Mouse (Mus musculus): Measurements from ENCODE around the gene Zfp553. TPM values are rescaled to one million over a fixed set of nuclear protein-coding genes. Genes with fewer than 3 reads are reported as not detected.

Zfp553 gene
- polyA plus RNA-seq, 1 experiment from 2014 or later: 15.7 TPM

GRCm38 (mm10) chr7:127252414-127252813 is 19.6 kb downstream of the Zfp553 start:
- peak; percentile 62 for DNase-seq (ENCODE audit: low spot score)
- peaks cover 4% of the 10 kb centered on the region for H3K36me3 ChIP-seq (ENCODE audit: insufficient read depth, low read length)

GRCm38 (mm10) chr7:127253341-127253740 is 20.5 kb downstream of the Zfp553 start:
- 71% methylated on average over 6 of the region's 6 CpGs for WGBS
- TF ChIP-seq CTCF (IDR thresholded peaks at IDR 0.05) (no peak), EP300 (IDR thresholded peaks at IDR 0.05) (no peak)

More at GRCm38 (mm10) chr7:127252414-127252813, 19.6 kb downstream of the Zfp553 start:
- ATAC-seq: no peak
- peaks cover 4% of the 10 kb centered on the region; the same call in 1 of the 2 replicates for H3K4me1 ChIP-seq (ENCODE audit: insufficient read depth, low read depth, low read length)
- 87% methylated on average over 2 of the region's 2 CpGs for WGBS
- H3K4me3 ChIP-seq (ENCODE audit: low read depth, low read length): no peak overlapping the region
- H3K9ac ChIP-seq (replicated peaks; ENCODE audit: low read depth): no peak overlapping the region
- H3K4me2 ChIP-seq (replicated peaks; ENCODE audit: low read depth, low read length): no peak overlapping the region
- no peak overlapping the region for H3K27ac ChIP-seq (ENCODE audit: low read length)
- TF ChIP-seq CTCF (IDR thresholded peaks at IDR 0.05) (peak; percentile 66), EP300 (IDR thresholded peaks at IDR 0.05) (no peak)
- H3K27me3 ChIP-seq (replicated peaks; ENCODE audit: insufficient read depth, low read length): no peaks in the 10 kb centered on the region
- no peaks in the 10 kb centered on the region for H3K9me3 ChIP-seq (ENCODE audit: low read length)

GRCm38 (mm10) chr7:127253821-127254769 is 21.2 kb downstream of the Zfp553 start:
- Histone ChIP-seq H3K36me3 (ENCODE audit: insufficient read depth, low read length) (peaks cover 4% of the 10 kb centered on the region; the same call in 1 of the 2 replicates), H3K27me3 (replicated peaks; ENCODE audit: insufficient read depth, low read length) (no peaks in the 10 kb centered on the region), H3K4me3 (ENCODE audit: low read depth, low read length) (peak overlapping the region; percentile 62), H3K4me2 (replicated peaks; ENCODE audit: low read depth, low read length) (peak overlapping the region; percentile 87), H3K27ac (ENCODE audit: low read length) (peak overlapping the region; percentile 81), H3K4me1 (ENCODE audit: insufficient read depth, low read depth, low read length) (peaks cover 4% of the 10 kb centered on the region; the same call in 1 of the 2 replicates), H3K9ac (replicated peaks; ENCODE audit: low read depth) (peak overlapping the region; percentile 55), H3K9me3 (ENCODE audit: low read length) (no peaks in the 10 kb centered on the region)
- TF ChIP-seq EP300 (IDR thresholded peaks at IDR 0.05) (no peak), CTCF (IDR thresholded peaks at IDR 0.05) (peak; percentile 15)
- DNase-seq (ENCODE audit: low spot score) (peak; percentile 98), ATAC-seq (peak; percentile 94)
- under 1% methylated on average over 134 of the region's 136 CpGs for WGBS

More at GRCm38 (mm10) chr7:127253341-127253740, 20.5 kb downstream of the Zfp553 start:
- DNase-seq (ENCODE audit: low spot score): no peak
- H3K4me3 ChIP-seq (ENCODE audit: low read depth, low read length): peak overlapping the region; percentile 62
- H3K4me2 ChIP-seq (replicated peaks; ENCODE audit: low read depth, low read length): peak overlapping the region; percentile 87
- H3K27ac ChIP-seq (ENCODE audit: low read length): peak overlapping the region; percentile 81; the same call in 1 of the 2 replicates
- H3K27me3 ChIP-seq (replicated peaks; ENCODE audit: insufficient read depth, low read length): no peaks in the 10 kb centered on the region
- no peak for ATAC-seq
- peaks cover 4% of the 10 kb centered on the region; the same call in 1 of the 2 replicates for H3K36me3 ChIP-seq (ENCODE audit: insufficient read depth, low read length)
- H3K9ac ChIP-seq (replicated peaks; ENCODE audit: low read depth): peak overlapping the region; percentile 55; the same call in 1 of the 2 replicates
- no peaks in the 10 kb centered on the region for H3K9me3 ChIP-seq (ENCODE audit: low read length)
- H3K4me1 ChIP-seq (ENCODE audit: insufficient read depth, low read depth, low read length): peaks cover 4% of the 10 kb centered on the region; the same call in 1 of the 2 replicates

- ATAC-seq: no peak
- Histone ChIP-seq H3K4me2 (replicated peaks; ENCODE audit: low read depth, low read length) (peak overlapping the region; percentile 87), H3K36me3 (ENCODE audit: insufficient read depth, low read length) (no peaks in the 10 kb centered on the region), H3K9me3 (ENCODE audit: low read length) (no peaks in the 10 kb centered on the region), H3K4me3 (ENCODE audit: low read depth, low read length) (no peak overlapping the region; the same call in 1 of the 2 replicates), H3K4me1 (ENCODE audit: insufficient read depth, low read depth, low read length) (peaks cover 5% of the 10 kb centered on the region; the same call in 1 of the 2 replicates), H3K27ac (ENCODE audit: low read length) (no peak overlapping the region), H3K9ac (replicated peaks; ENCODE audit: low read depth) (no peak overlapping the region), H3K27me3 (replicated peaks; ENCODE audit: insufficient read depth, low read length) (no peaks in the 10 kb centered on the region)
- WGBS: 16% methylated on average over 4 of the region's 4 CpGs
- no peak for DNase-seq (ENCODE audit: low spot score)
- no peak for TF ChIP-seq EP300 (IDR thresholded peaks at IDR 0.05)
- no peak for TF ChIP-seq CTCF (IDR thresholded peaks at IDR 0.05)
Observed at GRCm38 (mm10) chr7:127255008-127255407, 22.1 kb downstream of the Zfp553 start.

- Histone ChIP-seq H3K9me3 (ENCODE audit: low read length) (no peaks in the 10 kb centered on the region), H3K4me1 (ENCODE audit: insufficient read depth, low read depth, low read length) (peaks cover 7% of the 10 kb centered on the region; the same call in 1 of the 2 replicates), H3K27ac (ENCODE audit: low read length) (no peak overlapping the region), H3K4me2 (replicated peaks; ENCODE audit: low read depth, low read length) (no peak overlapping the region), H3K36me3 (ENCODE audit: insufficient read depth, low read length) (no peaks in the 10 kb centered on the region), H3K4me3 (ENCODE audit: low read depth, low read length) (no peak overlapping the region), H3K9ac (replicated peaks; ENCODE audit: low read depth) (no peak overlapping the region), H3K27me3 (replicated peaks; ENCODE audit: insufficient read depth, low read length) (no peaks in the 10 kb centered on the region)
- TF ChIP-seq EP300 (IDR thresholded peaks at IDR 0.05): no peak
- TF ChIP-seq CTCF (IDR thresholded peaks at IDR 0.05): no peak
- DNase-seq (ENCODE audit: low spot score) (no peak), ATAC-seq (no peak)
- WGBS: 84% methylated on average over 2 of the region's 2 CpGs
Observed at GRCm38 (mm10) chr7:127255965-127256364, 23.1 kb downstream of the Zfp553 start.

- no peaks in the 10 kb centered on the region for H3K9me3 ChIP-seq (ENCODE audit: low read length)
- H3K27ac ChIP-seq (ENCODE audit: low read length): no peak overlapping the region
- no peaks in the 10 kb centered on the region for H3K27me3 ChIP-seq (replicated peaks; ENCODE audit: insufficient read depth, low read length)
- no peak overlapping the region for H3K9ac ChIP-seq (replicated peaks; ENCODE audit: low read depth)
- H3K4me3 ChIP-seq (ENCODE audit: low read depth, low read length): no peak overlapping the region
- H3K4me1 ChIP-seq (ENCODE audit: insufficient read depth, low read depth, low read length): peaks cover 7% of the 10 kb centered on the region; the same call in 1 of the 2 replicates
- no peak for ATAC-seq
- DNase-seq (ENCODE audit: low spot score): no peak
- no peaks in the 10 kb centered on the region for H3K36me3 ChIP-seq (ENCODE audit: insufficient read depth, low read length)
- WGBS: 81% methylated on average over 5 of the region's 5 CpGs
- TF ChIP-seq EP300 (IDR thresholded peaks at IDR 0.05) (no peak), CTCF (IDR thresholded peaks at IDR 0.05) (no peak)
- no peak overlapping the region for H3K4me2 ChIP-seq (replicated peaks; ENCODE audit: low read depth, low read length)
Observed at GRCm38 (mm10) chr7:127256518-127256917, 23.7 kb downstream of the Zfp553 start.
